Mouse (Mus musculus): Measurements from ENCODE around the gene Tmem120a. TPM values are rescaled to one million over a fixed set of nuclear protein-coding genes. Genes with fewer than 3 reads are reported as not detected.

The Tmem120a gene
- polyA plus RNA-seq (2014; fragmentation: Nextera tagmentation; extraction: Ambion mirVana) = 46.1 and 49.0 TPM in 2 replicates

DNA sequence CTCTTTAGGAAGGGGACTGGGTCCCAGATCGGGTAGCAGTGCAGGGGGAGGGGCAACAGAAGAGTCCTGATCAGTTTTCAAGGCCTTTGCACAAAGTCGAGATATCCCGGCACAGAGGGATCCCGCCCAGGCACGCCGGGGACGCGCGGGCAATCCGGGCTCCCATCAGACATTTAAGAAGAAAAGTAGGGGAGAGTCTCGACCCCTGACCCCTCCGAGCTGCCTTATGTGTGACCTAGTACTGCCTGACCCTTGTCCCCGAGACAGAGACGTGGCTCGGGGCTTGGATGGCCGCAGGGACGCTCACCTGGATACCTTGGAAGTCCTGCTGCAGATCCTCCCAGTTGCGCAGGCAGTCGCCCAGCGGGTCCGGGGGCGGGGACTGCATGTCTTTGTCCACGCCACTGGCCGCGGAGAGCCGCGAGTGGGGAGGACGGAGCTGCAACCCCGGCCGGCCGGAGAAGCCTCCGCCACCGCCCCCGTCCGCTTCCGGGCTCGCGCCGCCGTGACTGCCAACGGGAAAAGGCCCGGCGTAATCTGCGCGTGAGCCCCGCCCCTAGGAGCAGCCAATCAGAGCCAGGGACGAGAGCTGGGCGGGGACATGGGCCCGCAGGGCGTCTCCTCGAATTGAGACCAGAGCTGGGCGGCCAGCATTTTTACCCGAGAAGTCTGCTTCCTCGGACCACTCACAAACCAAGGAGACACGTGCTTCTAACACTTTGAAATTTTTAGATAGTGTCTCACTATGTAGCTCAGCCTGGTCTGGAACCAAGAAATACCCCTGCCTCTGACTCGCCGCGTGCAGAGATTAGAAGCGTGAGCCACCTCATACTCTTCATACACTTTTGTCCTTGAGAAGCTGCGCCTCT, at the start of gene Tmem120a:
Gene Tmem120a, minus strand, starts transcription at position 708 of the 869 bp plus-strand sequence.
- peak; percentile 96 for DNase-seq (ENCODE audit: low spot score)
- peak within 1 kb of the TSS; percentile 65 for H3K4me2 ChIP-seq (ENCODE audit: low read depth, low read length, severe bottlenecking)
- peak within 1 kb of the TSS; percentile 76 for H3K9ac ChIP-seq (ENCODE audit: low read length)
- H3K9me3 ChIP-seq (ENCODE audit: control insufficient read depth, low read length) = no peaks in the 10 kb centered on the region; the same call in 1 of the 2 replicates
- under 1% methylated on average over 60 of the region's 60 CpGs for WGBS
- no peak within 1 kb of the TSS for H3K27ac ChIP-seq (ENCODE audit: low read depth, low read length)
- H3K4me3 ChIP-seq (ENCODE audit: low read depth, low read length) = peak within 1 kb of the TSS; percentile 87
- no peaks in the 10 kb centered on the region for H3K27me3 ChIP-seq (ENCODE audit: control insufficient read depth, insufficient read depth, low read length)
- peak; percentile 94 for ATAC-seq (replicated peaks; ENCODE audit: low FRiP score)
- H3K36me3 ChIP-seq (ENCODE audit: control insufficient read depth, insufficient read depth, low read length) = no peaks in the 10 kb centered on the region; the same call in 1 of the 2 replicates
- H3K4me1 ChIP-seq (replicated peaks; ENCODE audit: control insufficient read depth, insufficient read depth, low read length) = no peaks in the 10 kb centered on the region

DNA sequence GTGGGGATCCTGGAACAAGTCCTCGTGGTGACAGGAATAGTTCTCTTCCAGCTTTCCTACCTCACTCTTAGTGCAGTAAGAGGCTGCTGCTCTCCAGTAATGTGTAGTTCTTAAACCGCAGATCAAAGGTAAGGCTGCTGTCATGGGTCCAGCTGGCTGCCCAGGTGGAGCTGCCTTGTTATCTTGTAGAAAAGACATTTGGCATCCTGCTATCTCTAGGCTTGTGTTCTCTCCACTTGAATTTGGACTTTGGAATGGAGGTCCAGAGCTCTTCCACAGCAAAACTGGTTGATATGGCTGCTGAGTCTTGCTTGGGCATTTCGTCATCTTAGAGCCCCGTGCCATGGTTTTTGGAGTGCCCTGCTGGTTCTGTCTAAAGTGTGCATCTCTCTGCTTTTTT, 38.7 kb upstream of the Tmem120a start:
- peaks cover 11% of the 10 kb centered on the region; the same call in 1 of the 2 replicates for H3K4me1 ChIP-seq (replicated peaks; ENCODE audit: control insufficient read depth, insufficient read depth, low read length)
- WGBS = 88% methylated on average over 4 of the region's 4 CpGs
- H3K4me3 ChIP-seq (ENCODE audit: low read depth, low read length) = no peak overlapping the region
- ATAC-seq (replicated peaks; ENCODE audit: low FRiP score) (no peak), DNase-seq (ENCODE audit: low spot score) (no peak)
- H3K36me3 ChIP-seq (ENCODE audit: control insufficient read depth, insufficient read depth, low read length) = peaks cover 25% of the 10 kb centered on the region
- no peaks in the 10 kb centered on the region for H3K9me3 ChIP-seq (ENCODE audit: control insufficient read depth, low read length)
- H3K27ac ChIP-seq (ENCODE audit: low read depth, low read length) = no peak overlapping the region
- no peak overlapping the region for H3K4me2 ChIP-seq (ENCODE audit: low read depth, low read length, severe bottlenecking)
- H3K9ac ChIP-seq (ENCODE audit: low read length) = no peak overlapping the region
- H3K27me3 ChIP-seq (ENCODE audit: control insufficient read depth, insufficient read depth, low read length) = no peaks in the 10 kb centered on the region

DNA sequence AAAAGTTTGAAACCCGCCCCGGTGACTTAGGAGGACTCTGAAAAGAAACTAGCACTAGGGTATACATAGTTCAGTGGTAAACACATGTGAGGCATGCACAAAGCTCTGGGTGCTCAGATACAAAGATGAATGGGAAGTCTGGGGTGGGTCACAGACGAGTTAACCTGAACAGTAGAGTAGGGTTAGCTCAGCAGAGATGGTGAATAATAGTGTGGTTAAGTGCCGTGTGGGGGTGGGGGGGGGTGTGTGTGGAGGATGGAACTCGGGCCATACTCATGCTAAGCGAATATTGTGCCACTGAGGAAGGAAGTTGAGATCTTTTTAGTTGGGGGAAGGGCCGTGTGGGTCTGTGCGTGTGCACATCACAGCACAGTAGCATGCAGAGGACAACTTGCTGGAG, 36.1 kb upstream of the Tmem120a start:
- H3K9ac ChIP-seq (ENCODE audit: low read length) = peak overlapping the region; percentile 16; the same call in 1 of the 2 replicates
- H3K27me3 ChIP-seq (ENCODE audit: control insufficient read depth, insufficient read depth, low read length) = no peaks in the 10 kb centered on the region
- no peaks in the 10 kb centered on the region for H3K9me3 ChIP-seq (ENCODE audit: control insufficient read depth, low read length)
- no peak overlapping the region for H3K4me2 ChIP-seq (ENCODE audit: low read depth, low read length, severe bottlenecking)
- peaks cover 3% of the 10 kb centered on the region for H3K36me3 ChIP-seq (ENCODE audit: control insufficient read depth, insufficient read depth, low read length)
- H3K27ac ChIP-seq (ENCODE audit: low read depth, low read length) = no peak overlapping the region
- ATAC-seq (replicated peaks; ENCODE audit: low FRiP score) (no peak), DNase-seq (ENCODE audit: low spot score) (no peak)
- peaks cover 13% of the 10 kb centered on the region; the same call in 1 of the 2 replicates for H3K4me1 ChIP-seq (replicated peaks; ENCODE audit: control insufficient read depth, insufficient read depth, low read length)
- 88% methylated on average over 8 of the region's 8 CpGs for WGBS
- no peak overlapping the region for H3K4me3 ChIP-seq (ENCODE audit: low read depth, low read length)

DNA sequence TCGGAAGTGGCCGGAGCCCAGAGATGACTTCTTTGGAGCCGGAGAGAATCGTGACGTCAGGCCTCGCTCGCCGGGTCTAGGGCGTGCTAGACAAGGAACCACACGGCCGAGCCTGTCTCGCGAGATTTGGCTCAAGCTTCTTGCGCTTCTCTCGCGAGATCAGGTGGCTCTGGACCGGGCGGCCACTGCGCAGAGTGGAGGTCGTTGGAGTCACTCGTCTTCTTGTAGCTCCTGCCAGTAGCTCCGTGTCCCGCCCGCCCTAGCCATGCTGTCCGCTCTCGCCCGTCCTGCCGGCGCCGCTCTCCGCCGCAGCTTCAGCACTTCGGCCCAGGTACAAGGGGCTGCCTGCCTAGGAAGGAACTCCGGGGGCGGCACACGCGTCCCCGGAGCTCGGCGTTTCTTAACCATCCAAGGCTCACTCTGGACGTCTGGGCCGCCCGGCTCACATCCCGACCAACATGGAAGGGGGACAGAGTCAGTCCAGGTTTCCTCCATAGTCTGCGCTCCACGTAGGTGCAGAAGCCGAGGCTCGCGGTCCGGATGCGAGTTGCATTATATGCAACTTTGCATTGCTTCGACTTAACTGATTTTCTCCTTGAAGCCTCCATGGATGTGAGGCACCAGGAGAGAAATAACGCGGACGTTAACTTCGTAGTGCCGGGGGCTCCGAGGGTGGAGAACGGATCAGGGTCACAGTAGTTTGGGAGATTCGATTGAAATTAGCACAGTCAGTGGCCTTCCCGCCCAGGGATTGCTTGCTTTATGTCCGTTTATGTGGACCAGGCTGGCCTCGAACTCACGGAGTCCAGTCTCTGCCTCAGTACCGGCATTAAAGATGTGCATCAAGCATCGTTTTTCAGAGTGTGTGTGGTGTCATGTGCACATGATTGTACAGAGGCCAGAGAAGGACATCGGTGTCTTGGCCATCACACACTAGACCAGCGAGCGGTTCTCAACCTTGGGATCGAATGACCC, 34.5 kb upstream of the Tmem120a start, which contains the start of gene Mdh2:
Gene Mdh2, plus strand, starts transcription at position 10 of the 975 bp plus-strand sequence.
- 2% methylated on average over 70 of the region's 70 CpGs for WGBS
- peaks cover 13% of the 10 kb centered on the region; the same call in 1 of the 2 replicates for H3K4me1 ChIP-seq (replicated peaks; ENCODE audit: control insufficient read depth, insufficient read depth, low read length)
- H3K9me3 ChIP-seq (ENCODE audit: control insufficient read depth, low read length) = no peaks in the 10 kb centered on the region
- DNase-seq (ENCODE audit: low spot score) (peak; percentile 100), ATAC-seq (replicated peaks; ENCODE audit: low FRiP score) (peak; percentile 99)
- no peaks in the 10 kb centered on the region for H3K27me3 ChIP-seq (ENCODE audit: control insufficient read depth, insufficient read depth, low read length)
- peak within 1 kb of the TSS; percentile 70 for H3K27ac ChIP-seq (ENCODE audit: low read depth, low read length)
- peak within 1 kb of the TSS; percentile 95 for H3K9ac ChIP-seq (ENCODE audit: low read length)
- peak within 1 kb of the TSS; percentile 71 for H3K4me3 ChIP-seq (ENCODE audit: low read depth, low read length)
- H3K36me3 ChIP-seq (ENCODE audit: control insufficient read depth, insufficient read depth, low read length) = peaks cover 2% of the 10 kb centered on the region; the same call in 1 of the 2 replicates
- peak within 1 kb of the TSS; percentile 84 for H3K4me2 ChIP-seq (ENCODE audit: low read depth, low read length, severe bottlenecking)

DNA sequence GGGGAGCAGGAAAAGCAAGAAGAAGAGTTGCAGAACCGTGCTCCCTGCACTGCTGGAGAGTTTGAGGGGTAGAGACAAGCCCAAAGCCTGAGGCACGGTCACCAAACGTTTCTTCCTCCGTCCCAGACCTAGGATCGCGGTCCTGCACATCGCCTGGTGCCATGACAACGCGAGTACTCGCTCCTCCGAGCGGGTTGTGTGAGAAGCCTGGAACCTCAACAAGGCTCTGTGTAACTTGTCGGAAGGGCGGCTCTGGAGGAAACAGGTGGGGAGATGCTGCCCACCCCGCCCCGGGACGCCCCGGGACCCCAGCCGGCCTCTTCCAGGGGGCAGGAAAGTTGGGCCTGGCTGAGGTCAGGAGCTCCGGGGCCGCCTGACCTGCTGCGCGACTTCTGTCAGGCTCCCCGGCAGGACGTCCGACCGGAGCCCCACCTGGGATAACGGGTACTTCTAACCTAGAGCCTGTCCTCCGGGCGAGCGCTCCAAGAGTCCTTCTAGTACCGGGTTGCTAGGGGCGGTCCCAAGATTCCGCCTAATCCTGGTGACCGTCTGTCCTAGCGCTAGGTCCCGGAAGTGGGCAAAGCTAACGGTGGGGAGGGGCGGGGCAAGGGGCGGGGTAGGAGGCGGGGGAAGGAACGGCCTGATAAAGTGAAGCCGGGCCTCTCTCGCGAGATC, 33.7 kb upstream of the Tmem120a start, which contains the start of gene Styxl1:
Gene Styxl1, minus strand, starts transcription at position 590 of the 675 bp plus-strand sequence.
- no peaks in the 10 kb centered on the region for H3K9me3 ChIP-seq (ENCODE audit: control insufficient read depth, low read length)

DNA sequence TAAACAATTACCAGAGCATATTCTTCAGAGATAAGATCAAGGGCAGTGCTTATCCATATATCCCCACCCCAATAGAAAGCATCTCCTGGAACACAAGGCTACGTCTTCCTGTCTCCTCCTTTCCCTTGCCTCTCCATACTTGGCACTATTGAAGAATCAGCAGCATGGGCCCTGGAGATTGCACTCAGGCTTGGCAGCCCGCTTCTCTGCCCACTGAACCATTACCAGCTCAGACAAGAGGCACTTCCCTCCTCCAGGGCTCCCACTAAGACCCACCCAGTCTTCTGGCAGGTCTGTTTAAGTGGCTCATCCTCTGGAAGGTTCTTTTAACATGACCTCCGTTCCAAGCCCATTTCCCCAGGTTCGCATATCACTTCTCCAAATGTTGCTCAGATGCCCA, 32.3 kb upstream of the Tmem120a start:
- Histone ChIP-seq H3K9me3 (ENCODE audit: control insufficient read depth, low read length) (no peaks in the 10 kb centered on the region), H3K4me1 (replicated peaks; ENCODE audit: control insufficient read depth, insufficient read depth, low read length) (peaks cover 13% of the 10 kb centered on the region; the same call in 1 of the 2 replicates), H3K36me3 (ENCODE audit: control insufficient read depth, insufficient read depth, low read length) (peaks cover 2% of the 10 kb centered on the region; the same call in 1 of the 2 replicates), H3K27ac (ENCODE audit: low read depth, low read length) (no peak overlapping the region), H3K4me2 (ENCODE audit: low read depth, low read length, severe bottlenecking) (no peak overlapping the region), H3K9ac (ENCODE audit: low read length) (no peak overlapping the region), H3K4me3 (ENCODE audit: low read depth, low read length) (no peak overlapping the region), H3K27me3 (ENCODE audit: control insufficient read depth, insufficient read depth, low read length) (no peaks in the 10 kb centered on the region)
- DNase-seq (ENCODE audit: low spot score) = no peak
- no peak for ATAC-seq (replicated peaks; ENCODE audit: low FRiP score)
- 79% methylated on average over 4 of the region's 4 CpGs for WGBS

More for the DNA sequence above, 33.7 kb upstream of the Tmem120a start, which contains the start of gene Styxl1:
- peak; percentile 94 for ATAC-seq (replicated peaks; ENCODE audit: low FRiP score)
- Histone ChIP-seq H3K27me3 (ENCODE audit: control insufficient read depth, insufficient read depth, low read length) (no peaks in the 10 kb centered on the region), H3K36me3 (ENCODE audit: control insufficient read depth, insufficient read depth, low read length) (peaks cover 2% of the 10 kb centered on the region; the same call in 1 of the 2 replicates), H3K4me3 (ENCODE audit: low read depth, low read length) (peak within 1 kb of the TSS; percentile 71), H3K9ac (ENCODE audit: low read length) (peak within 1 kb of the TSS; percentile 95), H3K4me2 (ENCODE audit: low read depth, low read length, severe bottlenecking) (peak within 1 kb of the TSS; percentile 84), H3K27ac (ENCODE audit: low read depth, low read length) (peak within 1 kb of the TSS; percentile 70), H3K4me1 (replicated peaks; ENCODE audit: control insufficient read depth, insufficient read depth, low read length) (peaks cover 13% of the 10 kb centered on the region; the same call in 1 of the 2 replicates)
- under 1% methylated on average over 44 of the region's 45 CpGs for WGBS
- DNase-seq (ENCODE audit: low spot score) = no peak

DNA sequence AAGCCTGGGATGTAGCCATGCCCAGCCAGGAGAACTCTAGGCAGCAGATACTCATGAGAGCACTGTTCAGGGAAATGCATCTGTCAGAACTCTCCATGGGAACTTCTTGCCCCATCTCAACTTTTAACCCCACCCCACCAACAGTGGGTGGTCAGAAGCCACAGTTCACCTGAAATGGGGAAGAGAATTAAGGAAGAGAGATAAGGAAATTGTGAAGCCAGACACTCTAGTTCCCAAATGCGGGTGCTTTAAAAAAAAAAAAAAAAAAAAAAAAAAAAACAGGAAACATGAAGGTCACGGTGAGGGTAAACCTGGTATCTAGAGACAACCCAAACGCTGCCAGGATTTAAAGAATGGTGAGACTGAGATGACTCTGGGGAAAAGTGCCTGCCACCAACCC, 28.3 kb upstream of the Tmem120a start:
- H3K4me2 ChIP-seq (ENCODE audit: low read depth, low read length, severe bottlenecking) = no peak overlapping the region
- no peaks in the 10 kb centered on the region for H3K27me3 ChIP-seq (ENCODE audit: control insufficient read depth, insufficient read depth, low read length)
- peaks cover 1% of the 10 kb centered on the region; the same call in 1 of the 2 replicates for H3K4me1 ChIP-seq (replicated peaks; ENCODE audit: control insufficient read depth, insufficient read depth, low read length)
- WGBS = 75% methylated on average over 3 of the region's 3 CpGs
- H3K9ac ChIP-seq (ENCODE audit: low read length) = no peak overlapping the region
- H3K36me3 ChIP-seq (ENCODE audit: control insufficient read depth, insufficient read depth, low read length) = no peaks in the 10 kb centered on the region
- ATAC-seq (replicated peaks; ENCODE audit: low FRiP score) (no peak), DNase-seq (ENCODE audit: low spot score) (no peak)
- H3K9me3 ChIP-seq (ENCODE audit: control insufficient read depth, low read length) = no peaks in the 10 kb centered on the region
- no peak overlapping the region for H3K4me3 ChIP-seq (ENCODE audit: low read depth, low read length)
- H3K27ac ChIP-seq (ENCODE audit: low read depth, low read length) = no peak overlapping the region
